Mouse (Mus musculus) testis, adult 2 months (tissue): ENCODE measurements around the gene Calr.
"Not testable (repeated sequence)": the region's sequence is repeated elsewhere in the genome, so short reads cannot be mapped to it uniquely, and the experiment has no call there.

Experiments used
- CTCF ChIP-seq: fragments of 200-500 bp; IDR thresholded peaks from 2 replicates; pipeline ENCODE4 v1.5.1; 2012; ENCODE audit warnings: low read depth, mild to moderate bottlenecking, inconsistent platforms, low read length, moderate library complexity; ENCODE audit not compliant: control insufficient read depth, insufficient read depth, insufficient replicate concordance
- POLR2A ChIP-seq: fragments of 200-500 bp; IDR thresholded peaks from 2 replicates; pipeline ENCODE4 v1.6.1; 2012; ENCODE audit warnings: low read depth, mild to moderate bottlenecking, inconsistent platforms, low read length, moderate library complexity; ENCODE audit not compliant: control insufficient read depth

GRCm38 (mm10) chr8:84826518-84826917 is 20.2 kb downstream of the Calr start:
- not testable (repeated sequence) for TF ChIP-seq CTCF, POLR2A
